Mouse (Mus musculus) kidney, embryonic 15.5 days (tissue): ENCODE results near the gene Plekhb2. TPM values are rescaled to one million over a fixed set of nuclear protein-coding genes. Genes with fewer than 3 reads are reported as not detected.

Source experiments
- ATAC-seq: fragments of 200-750 bp; cut with Nextera tagmentation; replicated peaks from 2 replicates; pipeline ENCODE4 v1.8.0; 2017; ENCODE audit warnings: moderate TSS enrichment; ENCODE audit not compliant: low FRiP score
- H3K27ac ChIP-seq: fragments of 300-500 bp; sonication (generic); 2 replicates; pipeline ENCODE4 v1.5.1; 2015; ENCODE audit warnings: mild to moderate bottlenecking, inconsistent platforms
- H3K27me3 ChIP-seq: fragments of 300-500 bp; sonication (generic); 2 replicates; pipeline ENCODE4 v1.6.1; 2015; ENCODE audit warnings: inconsistent platforms
- H3K36me3 ChIP-seq: fragments of 300-500 bp; sonication (generic); 2 replicates; pipeline ENCODE4 v1.6.1; 2015; ENCODE audit warnings: inconsistent platforms
- H3K4me1 ChIP-seq: fragments of 300-500 bp; sonication (generic); 2 replicates; pipeline ENCODE4 v1.6.1; 2015; ENCODE audit warnings: inconsistent platforms
- H3K4me2 ChIP-seq: fragments of 300-500 bp; sonication (generic); 2 replicates; pipeline ENCODE4 v1.6.1; 2015; ENCODE audit warnings: moderate library complexity, mild to moderate bottlenecking, inconsistent platforms
- H3K4me3 ChIP-seq: fragments of 300-500 bp; sonication (generic); replicated peaks from 2 replicates; pipeline ENCODE4 v1.5.1; 2015; ENCODE audit warnings: mild to moderate bottlenecking, inconsistent platforms
- H3K9ac ChIP-seq: fragments of 300-500 bp; sonication (generic); 2 replicates; pipeline ENCODE4 v1.6.1; 2015; ENCODE audit warnings: mild to moderate bottlenecking, inconsistent platforms
- H3K9me3 ChIP-seq: fragments of 300-500 bp; sonication (generic); replicated peaks from 2 replicates; pipeline ENCODE4 v1.6.1; 2016; ENCODE audit warnings: inconsistent platforms
- WGBS: fragments of 180-500 bp; shearing (Covaris S2); methylation state at CpG from one replicate; pipeline ENCODE4 v1.1.7; 2015; ENCODE audit warnings: mixed read lengths; 5-methylcytosine and 5-hydroxymethylcytosine counted together
- polyA plus RNA-seq: library from polyadenylated mRNA; unstranded; fragments of >200 nt; fragmentation: Nextera tagmentation; extraction: Ambion mirVana; gene quantifications from 2 replicates; pipeline ENCODE4 v1.2.1, GENCODE M21; 2015

Gene Plekhb2
- polyA plus RNA-seq, 1 experiment from 2014 or later, result 34.2 TPM

GRCm38 (mm10) chr1:34837951-34838689 is 11.7 kb upstream of the Plekhb2 start:
- Histone ChIP-seq H3K36me3 (peaks cover 34% of the 10 kb centered on the region), H3K4me2 (no peak overlapping the region), H3K9me3 (no peaks in the 10 kb centered on the region), H3K27ac (no peak overlapping the region), H3K9ac (no peak overlapping the region), H3K4me3 (no peak overlapping the region), H3K27me3 (no peaks in the 10 kb centered on the region), H3K4me1 (peaks cover 29% of the 10 kb centered on the region)
- ATAC-seq, result no peak
- whole genome bisulfite sequencing, result 70% methylated on average over 6 of the region's 6 CpGs

- no peak overlapping the region for H3K4me3 ChIP-seq
- H3K9me3 ChIP-seq, result no peaks in the 10 kb centered on the region
- H3K27ac ChIP-seq, result no peak overlapping the region
- no peak for ATAC-seq
- H3K4me1 ChIP-seq, result peaks cover 29% of the 10 kb centered on the region
- no peak overlapping the region for H3K9ac ChIP-seq
- H3K36me3 ChIP-seq, result peaks cover 24% of the 10 kb centered on the region
- no peak overlapping the region for H3K4me2 ChIP-seq
- 52% methylated on average over 12 of the region's 12 CpGs for WGBS
- H3K27me3 ChIP-seq, result no peaks in the 10 kb centered on the region
These were observed 10.5 kb upstream of the Plekhb2 start for GRCm38 (mm10) chr1:34839241-34839640.

- Histone ChIP-seq H3K4me1 (peaks cover 29% of the 10 kb centered on the region), H3K9ac (peak overlapping the region; percentile 86), H3K4me2 (peak overlapping the region; percentile 73), H3K36me3 (peaks cover 3% of the 10 kb centered on the region; the same call in 1 of the 2 replicates), H3K4me3 (peak overlapping the region; percentile 84), H3K27ac (peak overlapping the region; percentile 98), H3K9me3 (no peaks in the 10 kb centered on the region), H3K27me3 (no peaks in the 10 kb centered on the region)
- 0% methylated on average over 12 of the region's 12 CpGs for WGBS
- no peak for ATAC-seq
These were observed 7.9 kb upstream of the Plekhb2 start for GRCm38 (mm10) chr1:34841709-34842388.

- WGBS, result 1% methylated on average over 45 of the region's 51 CpGs
- Histone ChIP-seq H3K36me3 (peaks cover 3% of the 10 kb centered on the region; the same call in 1 of the 2 replicates), H3K27ac (peak overlapping the region; percentile 98), H3K4me2 (peak overlapping the region; percentile 73), H3K9ac (peak overlapping the region; percentile 86), H3K27me3 (no peaks in the 10 kb centered on the region), H3K9me3 (no peaks in the 10 kb centered on the region), H3K4me3 (peak overlapping the region; percentile 84), H3K4me1 (peaks cover 27% of the 10 kb centered on the region)
- ATAC-seq, result peak; percentile 89
These were observed 7.4 kb upstream of the Plekhb2 start for GRCm38 (mm10) chr1:34842389-34842861.

GRCm38 (mm10) chr1:34842887-34843618 is 6.7 kb upstream of the Plekhb2 start, which contains the start of gene Fam168b:
TSS of gene Fam168b (minus strand) at chr1:34843065.
- H3K9me3 ChIP-seq, result no peaks in the 10 kb centered on the region
- peak within 1 kb of the TSS; percentile 86 for H3K9ac ChIP-seq
- peaks cover 26% of the 10 kb centered on the region for H3K4me1 ChIP-seq
- no peaks in the 10 kb centered on the region for H3K27me3 ChIP-seq
- peak within 1 kb of the TSS; percentile 73 for H3K4me2 ChIP-seq
- WGBS, result 1% methylated on average over 58 of the region's 59 CpGs
- peaks cover 3% of the 10 kb centered on the region; the same call in 1 of the 2 replicates for H3K36me3 ChIP-seq
- H3K27ac ChIP-seq, result peak within 1 kb of the TSS; percentile 98
- peak within 1 kb of the TSS; percentile 84 for H3K4me3 ChIP-seq
- peak; percentile 91 for ATAC-seq

GRCm38 (mm10) chr1:34847070-34847469 is 2.7 kb upstream of the Plekhb2 start:
- WGBS, result 80% methylated on average over 3 of the region's 3 CpGs
- no peaks in the 10 kb centered on the region for H3K27me3 ChIP-seq
- no peak for ATAC-seq

GRCm38 (mm10) chr1:34850343-34851136 is 764 bp downstream of the Plekhb2 start:
- whole genome bisulfite sequencing, result 45% methylated on average over 11 of the region's 11 CpGs
- Histone ChIP-seq H3K4me2 (peak overlapping the region; percentile 91), H3K27me3 (no peaks in the 10 kb centered on the region), H3K4me3 (peak overlapping the region; percentile 77), H3K9ac (peak overlapping the region; percentile 68; the same call in 1 of the 2 replicates), H3K9me3 (no peaks in the 10 kb centered on the region), H3K4me1 (peaks cover 35% of the 10 kb centered on the region), H3K36me3 (no peaks in the 10 kb centered on the region), H3K27ac (no peak overlapping the region)
- ATAC-seq, result peak; percentile 55

More at GRCm38 (mm10) chr1:34847070-34847469, 2.7 kb upstream of the Plekhb2 start:
- Histone ChIP-seq H3K36me3 (no peaks in the 10 kb centered on the region), H3K27ac (no peak overlapping the region), H3K9ac (no peak overlapping the region), H3K4me3 (no peak overlapping the region), H3K4me2 (no peak overlapping the region), H3K9me3 (no peaks in the 10 kb centered on the region), H3K4me1 (peaks cover 22% of the 10 kb centered on the region)

- H3K4me3 ChIP-seq, result no peak overlapping the region
- 0 out of 2 replicates have a peak overlapping the region, but pooled peaks have one; percentile 30 for H3K27ac ChIP-seq
- ATAC-seq, result no peak; the same call in 1 of the 2 replicates
- H3K36me3 ChIP-seq, result no peaks in the 10 kb centered on the region
- H3K9me3 ChIP-seq, result no peaks in the 10 kb centered on the region
- peaks cover 35% of the 10 kb centered on the region for H3K4me1 ChIP-seq
- H3K4me2 ChIP-seq, result peak overlapping the region; percentile 91
- WGBS, result 22% methylated on average over 6 of the region's 6 CpGs
- H3K9ac ChIP-seq, result no peak overlapping the region
- no peaks in the 10 kb centered on the region for H3K27me3 ChIP-seq
These were observed 1.8 kb downstream of the Plekhb2 start for GRCm38 (mm10) chr1:34851562-34851961.

- ATAC-seq, result no peak
- peak overlapping the region; percentile 91 for H3K4me2 ChIP-seq
- no peaks in the 10 kb centered on the region for H3K27me3 ChIP-seq
- no peak overlapping the region for H3K4me3 ChIP-seq
- WGBS, result 62% methylated on average over 11 of the region's 11 CpGs
- no peaks in the 10 kb centered on the region for H3K9me3 ChIP-seq
- H3K27ac ChIP-seq, result peak overlapping the region; percentile 48; the same call in 1 of the 2 replicates
- no peaks in the 10 kb centered on the region for H3K36me3 ChIP-seq
- peaks cover 35% of the 10 kb centered on the region for H3K4me1 ChIP-seq
- H3K9ac ChIP-seq, result no peak overlapping the region
These were observed 2.5 kb downstream of the Plekhb2 start for GRCm38 (mm10) chr1:34852116-34852878.

- WGBS, result 81% methylated on average over 2 of the region's 2 CpGs
These were observed 4.0 kb downstream of the Plekhb2 start for GRCm38 (mm10) chr1:34853786-34854185.

More at GRCm38 (mm10) chr1:34853786-34854185, 4.0 kb downstream of the Plekhb2 start:
- Histone ChIP-seq H3K4me2 (no peak overlapping the region), H3K36me3 (no peaks in the 10 kb centered on the region), H3K27ac (no peak overlapping the region), H3K27me3 (no peaks in the 10 kb centered on the region), H3K4me1 (peaks cover 35% of the 10 kb centered on the region), H3K4me3 (no peak overlapping the region), H3K9ac (no peak overlapping the region), H3K9me3 (no peaks in the 10 kb centered on the region)
- no peak for ATAC-seq
